Mouse (Mus musculus) thymus, adult 2 months (tissue): ENCODE measurements at regions not wholly inside any gene's neighbourhood (a gene's known extent, or its start where the extent isn't known, plus 50 kb on each side); places are given as distances from the start of the nearest gene placed in this dataset.

Experiments
- DNase-seq: peaks from one replicate; pipeline ENCODE4 v3.0.0; 2021
- H3K27ac ChIP-seq: fragments of 200-500 bp; 2 replicates; pipeline ENCODE4 v1.5.1; 2012; ENCODE audit warnings: low read length, control low read depth; ENCODE audit not compliant: control insufficient read depth, insufficient read depth
- H3K27me3 ChIP-seq: fragments of 200-500 bp; 2 replicates; pipeline ENCODE4 v1.6.1; 2012; ENCODE audit warnings: mild to moderate bottlenecking, low read length, moderate library complexity, mixed read lengths; ENCODE audit not compliant: control insufficient read depth, insufficient read depth
- H3K36me3 ChIP-seq: fragments of 200-500 bp; 2 replicates; pipeline ENCODE4 v1.6.1; 2012; ENCODE audit warnings: mild to moderate bottlenecking, low read length, moderate library complexity; ENCODE audit not compliant: control insufficient read depth, insufficient read depth
- H3K4me1 ChIP-seq: fragments of 200-500 bp; replicated peaks from 2 replicates; pipeline ENCODE4 v1.6.1; 2012; ENCODE audit warnings: low read length; ENCODE audit not compliant: control insufficient read depth, insufficient read depth
- H3K4me3 ChIP-seq: fragments of 200-500 bp; 2 replicates; pipeline ENCODE4 v1.5.1; 2012; ENCODE audit warnings: mild to moderate bottlenecking, low read length, control low read depth, moderate library complexity; ENCODE audit not compliant: control insufficient read depth, insufficient read depth
- CTCF ChIP-seq: fragments of 200-500 bp; IDR thresholded peaks from 2 replicates; pipeline ENCODE4 v1.5.1; 2012; ENCODE audit warnings: mild to moderate bottlenecking, control low read depth, low read length, moderate library complexity, borderline replicate concordance; ENCODE audit not compliant: control insufficient read depth, poor library complexity, insufficient read depth; ENCODE audit errors: extremely low read depth
- POLR2A ChIP-seq: fragments of 200-500 bp; IDR thresholded peaks from 2 replicates; pipeline ENCODE4 v1.6.1; 2012; ENCODE audit warnings: mild to moderate bottlenecking, low read length, control low read depth, moderate library complexity; ENCODE audit not compliant: control insufficient read depth, poor library complexity, insufficient read depth; ENCODE audit errors: extremely low read depth
- WGBS: fragments of 180-500 bp; shearing (Covaris S2); methylation state at CpG from one replicate; pipeline ENCODE4 v1.1.7; 2018; 5-methylcytosine and 5-hydroxymethylcytosine counted together

- no peaks in the 10 kb centered on the region for H3K36me3 ChIP-seq
- DNase-seq: no peak
- TF ChIP-seq CTCF (no peak), POLR2A (no peak)
- H3K4me3 ChIP-seq: no peak overlapping the region
- WGBS: 71% methylated on average over 6 of the region's 6 CpGs
- no peaks in the 10 kb centered on the region for H3K4me1 ChIP-seq
- no peak overlapping the region for H3K27ac ChIP-seq
- H3K27me3 ChIP-seq: no peaks in the 10 kb centered on the region
Measured at GRCm38 (mm10) chr7:117259674-117260294, 121.0 kb upstream of the Xylt1 start.

GRCm38 (mm10) chr7:117260596-117260995, 120.2 kb upstream of the Xylt1 start:
- Histone ChIP-seq H3K27ac (no peak overlapping the region), H3K4me1 (no peaks in the 10 kb centered on the region)

DNA sequence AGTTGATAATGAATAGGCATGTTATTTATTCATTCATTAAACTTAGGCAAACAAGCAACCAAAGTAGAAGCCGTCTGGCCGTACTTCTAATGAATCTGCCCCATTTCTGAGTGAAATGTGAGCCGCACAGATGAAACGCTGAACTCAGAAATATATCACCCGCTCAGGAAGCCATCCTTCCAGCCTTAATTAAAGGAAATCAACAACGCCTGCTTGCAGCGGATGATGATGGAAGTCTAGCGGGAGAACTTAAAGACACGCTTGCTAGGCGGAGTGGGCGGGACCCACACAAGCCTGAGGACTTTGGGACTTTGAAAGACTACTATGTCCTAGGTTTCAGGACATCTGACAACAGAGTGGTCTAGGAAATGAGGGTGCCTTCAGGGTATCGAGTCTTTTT, 117.7 kb upstream of the Xylt1 start:
- Histone ChIP-seq H3K27ac (no peak overlapping the region), H3K27me3 (no peaks in the 10 kb centered on the region), H3K4me1 (no peaks in the 10 kb centered on the region), H3K4me3 (no peak overlapping the region), H3K36me3 (no peaks in the 10 kb centered on the region)
- TF ChIP-seq CTCF (no peak), POLR2A (no peak)
- WGBS: 94% methylated on average over 12 of the region's 12 CpGs
- no peak for DNase-seq

More at GRCm38 (mm10) chr7:117260596-117260995, 120.2 kb upstream of the Xylt1 start:
- H3K27me3 ChIP-seq: no peaks in the 10 kb centered on the region
- TF ChIP-seq POLR2A (no peak), CTCF (no peak)
- no peak overlapping the region for H3K4me3 ChIP-seq
- DNase-seq: no peak
- no peaks in the 10 kb centered on the region for H3K36me3 ChIP-seq
- WGBS: 83% methylated on average over 3 of the region's 3 CpGs

DNA sequence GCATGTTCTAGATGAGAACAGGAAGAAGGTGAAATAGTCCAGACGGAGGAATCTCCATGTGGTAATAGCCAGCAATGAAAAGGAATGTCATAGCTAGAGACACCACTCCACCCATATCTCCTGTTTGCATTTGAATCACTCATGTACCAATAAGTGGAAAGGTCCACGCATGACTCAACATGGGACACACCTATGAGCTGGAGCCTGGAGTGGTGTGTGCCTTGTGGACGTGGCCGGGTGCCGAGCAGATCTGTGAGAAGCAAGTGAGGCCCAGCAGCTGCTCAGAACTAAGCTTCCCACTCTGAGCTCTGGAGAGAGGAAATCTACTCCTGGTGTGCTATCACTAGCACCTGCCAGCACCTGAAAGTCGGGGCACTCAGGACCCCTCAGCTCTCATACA, 116.4 kb upstream of the Xylt1 start:
- no peak for DNase-seq
- no peak overlapping the region for H3K27ac ChIP-seq
- no peaks in the 10 kb centered on the region for H3K4me1 ChIP-seq
- no peaks in the 10 kb centered on the region for H3K36me3 ChIP-seq
- 85% methylated on average over 6 of the region's 6 CpGs for WGBS
- no peak overlapping the region for H3K4me3 ChIP-seq
- no peak for TF ChIP-seq POLR2A
- TF ChIP-seq CTCF: no peak
- H3K27me3 ChIP-seq: no peaks in the 10 kb centered on the region

DNA sequence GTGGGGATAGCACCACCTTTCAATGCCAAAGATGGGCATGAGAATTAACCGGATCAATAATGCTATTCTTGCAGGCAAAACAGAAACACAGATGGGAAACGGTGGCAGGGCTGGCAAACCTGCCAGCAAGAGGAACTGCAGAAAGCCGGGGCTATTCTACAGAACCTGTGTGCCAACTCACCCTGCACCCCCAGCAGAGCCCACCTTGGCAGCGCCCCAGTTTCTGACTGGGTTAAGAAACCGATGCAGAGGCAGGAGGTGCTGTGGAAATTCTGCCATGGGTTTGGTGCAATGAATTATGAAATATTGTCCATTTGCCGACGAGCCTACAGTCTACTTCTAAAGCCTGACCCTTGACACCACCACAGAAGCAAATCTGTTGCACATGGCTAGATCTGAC, 112.7 kb upstream of the Xylt1 start:
- H3K27me3 ChIP-seq: no peaks in the 10 kb centered on the region
- no peaks in the 10 kb centered on the region for H3K4me1 ChIP-seq
- TF ChIP-seq POLR2A (no peak), CTCF (no peak)
- DNase-seq: no peak
- H3K4me3 ChIP-seq: no peak overlapping the region
- no peak overlapping the region for H3K27ac ChIP-seq
- H3K36me3 ChIP-seq: no peaks in the 10 kb centered on the region
- 92% methylated on average over 7 of the region's 7 CpGs for WGBS

- no peak overlapping the region for H3K4me3 ChIP-seq
- DNase-seq: no peak
- H3K27me3 ChIP-seq: no peaks in the 10 kb centered on the region
- H3K27ac ChIP-seq: no peak overlapping the region
- H3K4me1 ChIP-seq: no peaks in the 10 kb centered on the region
- 83% methylated on average over 10 of the region's 10 CpGs for WGBS
- TF ChIP-seq POLR2A: no peak
- no peaks in the 10 kb centered on the region for H3K36me3 ChIP-seq
Measured at GRCm38 (mm10) chr7:117269263-117269897, 111.4 kb upstream of the Xylt1 start.
